Comparison of ENCODE assay signal across 24 mouse cellular contexts in the genomic region with DNA sequence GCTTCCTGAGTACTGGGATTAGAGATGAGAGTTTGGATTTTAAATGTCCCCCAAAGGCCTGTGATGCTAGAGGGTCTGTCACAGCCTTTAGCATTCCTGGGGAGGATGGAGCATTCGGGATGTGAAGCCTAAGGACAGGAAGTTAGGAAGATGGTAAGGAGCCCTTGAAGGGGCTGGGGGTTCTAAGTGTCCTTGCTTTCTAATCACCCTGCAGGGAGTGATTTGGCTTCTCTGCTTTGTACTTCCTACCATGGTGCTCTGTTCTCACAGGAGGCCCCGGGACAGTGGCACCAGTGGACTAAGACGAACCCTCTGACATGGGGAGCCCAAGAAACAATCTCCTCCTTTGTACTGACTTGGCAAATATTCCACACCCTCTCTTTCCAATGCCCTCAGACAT. TPM values are rescaled to one million over a fixed set of nuclear protein-coding genes. Genes with fewer than 3 reads are reported as not detected.
DNase-seq lines count a peak whose midpoint lies in the region; ATAC-seq lines count a peak whose summit lies in the region.
"Had no signal": no experiment of that assay in that cellular context is flagged by ENCODE, and none has a peak within 500 bp of the region (broad histone marks: within the 10 kb centered on the region; RNA-seq: fewer than 3 reads in every experiment).

No protein-coding gene starts in this region.

- H3K27ac ChIP-seq in midbrain, embryonic 11.5 days (ENCODE audit: low read depth, low read length): no peak overlapping the region
- no peak overlapping the region for H3K27ac ChIP-seq in midbrain, embryonic 13.5 days

- H3K4me2 ChIP-seq in midbrain, embryonic 11.5 days: no peak overlapping the region
- H3K4me2 ChIP-seq in midbrain, embryonic 13.5 days (replicated peaks): no peak overlapping the region

- no peak overlapping the region for H3K4me3 ChIP-seq in midbrain, embryonic 11.5 days (ENCODE audit: low read depth, low read length)
- H3K4me3 ChIP-seq in midbrain, embryonic 13.5 days (replicated peaks): no peak overlapping the region

- WGBS in midbrain, embryonic 11.5 days: 89% methylated on average over 3 of the region's 3 CpGs
- 90% methylated on average over 3 of the region's 3 CpGs for WGBS in midbrain, embryonic 13.5 days

- H3K9ac ChIP-seq in midbrain, embryonic 11.5 days (ENCODE audit: low read length): no peak overlapping the region
- H3K9ac ChIP-seq in midbrain, embryonic 13.5 days (replicated peaks): no peak overlapping the region

- H3K36me3 ChIP-seq in midbrain, embryonic 11.5 days (ENCODE audit: control insufficient read depth, insufficient read depth, low read length): no peaks in the 10 kb centered on the region
- H3K36me3 ChIP-seq in midbrain, embryonic 13.5 days: no peaks in the 10 kb centered on the region
- H3K36me3 ChIP-seq: G1E had no signal

- no peaks in the 10 kb centered on the region for H3K4me1 ChIP-seq in midbrain, embryonic 11.5 days (ENCODE audit: control insufficient read depth, insufficient read depth, low read length)
- no peaks in the 10 kb centered on the region for H3K4me1 ChIP-seq in midbrain, embryonic 13.5 days (replicated peaks)

- H3K9me3 ChIP-seq in midbrain, embryonic 11.5 days (ENCODE audit: control insufficient read depth, low read length): no peaks in the 10 kb centered on the region
- H3K9me3 ChIP-seq in midbrain, embryonic 13.5 days: peaks cover 3% of the 10 kb centered on the region; the same call in 1 of the 2 replicates

- no peaks in the 10 kb centered on the region for H3K27me3 ChIP-seq in midbrain, embryonic 11.5 days (ENCODE audit: control insufficient read depth, insufficient read depth, low read length)
- H3K27me3 ChIP-seq in midbrain, embryonic 13.5 days: no peaks in the 10 kb centered on the region
- H3K27me3 ChIP-seq: CH12.LX had no signal

- intact Hi-C loops in heart, postnatal 14 days (cut with DNase I): no loop called here

- ATAC-seq in midbrain, embryonic 11.5 days (ENCODE audit: low FRiP score): no peak
- ATAC-seq in midbrain, embryonic 13.5 days: no peak
- ATAC-seq: activated CD4-positive, CD25-positive, alpha-beta regulatory T cell, adult 4 months; CD4-positive, CD25-positive, alpha-beta regulatory T cell, adult 4 months; Patski had no signal

- peak; percentile 74 for DNase-seq in heart, adult 11 months
- no peak for DNase-seq in heart, postnatal 14 days
- DNase-seq in midbrain, embryonic 11.5 days (ENCODE audit: low spot score, missing footprints): peak; percentile 64
- DNase-seq: adrenal gland, adult 2 months; adrenal gland, adult 8-10 months; adrenal gland, postnatal 10 days; adrenal gland, postnatal 14 days; adrenal gland, postnatal 25 days; adrenal gland, postnatal 36 days; B cell, adult 2 months; cerebellum, adult 11 months; cerebellum, adult 11-12 months; cerebellum, adult 18-20 months had no signal

RNA-seq across cellular contexts. Expression of a gene that starts 23.7 kb away (rescaled TPM):
- under 1 TPM in 1 of 2 experiments, not detected in 1; 0.67 TPM for total RNA-seq in heart, postnatal 14 days (2021)
- not detected in 2 replicates for polyA plus RNA-seq in midbrain, embryonic 11.5 days (2014; fragmentation: Nextera tagmentation; extraction: Ambion mirVana)
- polyA plus RNA-seq in midbrain, embryonic 13.5 days (2015; fragmentation: Nextera tagmentation; extraction: Ambion mirVana): not detected in 2 replicates
- total RNA-seq: adrenal gland, adult 18-20 months; adrenal gland, adult 2 months; adrenal gland, adult 8-10 months; adrenal gland, postnatal 10 days; adrenal gland, postnatal 14 days; adrenal gland, postnatal 25 days; adrenal gland, postnatal 36 days; adrenal gland, postnatal 4 days; CH12.LX; ES-E14; MEL had no signal
- polyA plus RNA-seq: activated CD4-positive, CD25-positive, alpha-beta regulatory T cell, adult 4 months; adrenal gland, adult 2 months; C2C12; CD4-positive, CD25-positive, alpha-beta regulatory T cell, adult 4 months; G1E; Patski had no signal

Comparison
In these comparisons a context has a peak if more than half of its experiments do, and no peak if none do; other contexts are left out.
1. DNase-seq: peak in heart, adult 11 months (single experiment) and midbrain, embryonic 11.5 days (single experiment); none in heart, postnatal 14 days (0 of 2).